Mouse (Mus musculus): ENCODE data around the gene Styxl1. TPM values are rescaled to one million over a fixed set of nuclear protein-coding genes. Genes with fewer than 3 reads are reported as not detected.

Styxl1 gene
- polyA plus RNA-seq (2015; fragmentation: Illumina TruSeq; extraction: RNeasy Lipid Tissue Mini Kit (QIAGEN cat#74804); ENCODE audit: insufficient read depth, low replicate concordance): 0.43 TPM

DNA sequence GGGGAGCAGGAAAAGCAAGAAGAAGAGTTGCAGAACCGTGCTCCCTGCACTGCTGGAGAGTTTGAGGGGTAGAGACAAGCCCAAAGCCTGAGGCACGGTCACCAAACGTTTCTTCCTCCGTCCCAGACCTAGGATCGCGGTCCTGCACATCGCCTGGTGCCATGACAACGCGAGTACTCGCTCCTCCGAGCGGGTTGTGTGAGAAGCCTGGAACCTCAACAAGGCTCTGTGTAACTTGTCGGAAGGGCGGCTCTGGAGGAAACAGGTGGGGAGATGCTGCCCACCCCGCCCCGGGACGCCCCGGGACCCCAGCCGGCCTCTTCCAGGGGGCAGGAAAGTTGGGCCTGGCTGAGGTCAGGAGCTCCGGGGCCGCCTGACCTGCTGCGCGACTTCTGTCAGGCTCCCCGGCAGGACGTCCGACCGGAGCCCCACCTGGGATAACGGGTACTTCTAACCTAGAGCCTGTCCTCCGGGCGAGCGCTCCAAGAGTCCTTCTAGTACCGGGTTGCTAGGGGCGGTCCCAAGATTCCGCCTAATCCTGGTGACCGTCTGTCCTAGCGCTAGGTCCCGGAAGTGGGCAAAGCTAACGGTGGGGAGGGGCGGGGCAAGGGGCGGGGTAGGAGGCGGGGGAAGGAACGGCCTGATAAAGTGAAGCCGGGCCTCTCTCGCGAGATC is at the start of gene Styxl1:
TSS of gene Styxl1 (minus strand) at position 590 of the 675 bp plus-strand sequence.

GRCm38 (mm10) chr5:135806555-135807262 is 28.5 kb upstream of the Styxl1 start, which contains the start of gene Srrm3:
Gene Srrm3 (plus strand): TSS chr5:135806890.

DNA sequence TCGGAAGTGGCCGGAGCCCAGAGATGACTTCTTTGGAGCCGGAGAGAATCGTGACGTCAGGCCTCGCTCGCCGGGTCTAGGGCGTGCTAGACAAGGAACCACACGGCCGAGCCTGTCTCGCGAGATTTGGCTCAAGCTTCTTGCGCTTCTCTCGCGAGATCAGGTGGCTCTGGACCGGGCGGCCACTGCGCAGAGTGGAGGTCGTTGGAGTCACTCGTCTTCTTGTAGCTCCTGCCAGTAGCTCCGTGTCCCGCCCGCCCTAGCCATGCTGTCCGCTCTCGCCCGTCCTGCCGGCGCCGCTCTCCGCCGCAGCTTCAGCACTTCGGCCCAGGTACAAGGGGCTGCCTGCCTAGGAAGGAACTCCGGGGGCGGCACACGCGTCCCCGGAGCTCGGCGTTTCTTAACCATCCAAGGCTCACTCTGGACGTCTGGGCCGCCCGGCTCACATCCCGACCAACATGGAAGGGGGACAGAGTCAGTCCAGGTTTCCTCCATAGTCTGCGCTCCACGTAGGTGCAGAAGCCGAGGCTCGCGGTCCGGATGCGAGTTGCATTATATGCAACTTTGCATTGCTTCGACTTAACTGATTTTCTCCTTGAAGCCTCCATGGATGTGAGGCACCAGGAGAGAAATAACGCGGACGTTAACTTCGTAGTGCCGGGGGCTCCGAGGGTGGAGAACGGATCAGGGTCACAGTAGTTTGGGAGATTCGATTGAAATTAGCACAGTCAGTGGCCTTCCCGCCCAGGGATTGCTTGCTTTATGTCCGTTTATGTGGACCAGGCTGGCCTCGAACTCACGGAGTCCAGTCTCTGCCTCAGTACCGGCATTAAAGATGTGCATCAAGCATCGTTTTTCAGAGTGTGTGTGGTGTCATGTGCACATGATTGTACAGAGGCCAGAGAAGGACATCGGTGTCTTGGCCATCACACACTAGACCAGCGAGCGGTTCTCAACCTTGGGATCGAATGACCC is 573 bp upstream of the Styxl1 start, which contains the start of gene Mdh2:
TSS of gene Mdh2 (plus strand) at position 10 of the 975 bp plus-strand sequence.

GRCm38 (mm10) chr5:135743741-135744609 is 34.2 kb downstream of the Styxl1 start, which contains the start of gene Tmem120a:
Gene Tmem120a (minus strand): TSS chr5:135744448.

Other genes with a start within 250 kb of the Styxl1 start
- gene Hip1, start 233.3 kb downstream of the Styxl1 start, polyA plus RNA-seq (2015; fragmentation: Illumina TruSeq; extraction: RNeasy Lipid Tissue Mini Kit (QIAGEN cat#74804); ENCODE audit: insufficient read depth, low replicate concordance): 20.1 TPM
- gene Ccl26, start 214.8 kb downstream of the Styxl1 start, polyA plus RNA-seq (2015; fragmentation: Illumina TruSeq; extraction: RNeasy Lipid Tissue Mini Kit (QIAGEN cat#74804); ENCODE audit: insufficient read depth, low replicate concordance): not detected
- 6.6 TPM for gene Ccl24, start 205.3 kb downstream of the Styxl1 start, polyA plus RNA-seq (2015; fragmentation: Illumina TruSeq; extraction: RNeasy Lipid Tissue Mini Kit (QIAGEN cat#74804); ENCODE audit: insufficient read depth, low replicate concordance)
- 10.8 TPM for gene Rhbdd2, start 145.8 kb downstream of the Styxl1 start, polyA plus RNA-seq (2015; fragmentation: Illumina TruSeq; extraction: RNeasy Lipid Tissue Mini Kit (QIAGEN cat#74804); ENCODE audit: insufficient read depth, low replicate concordance)
- gene Por, start 108.4 kb downstream of the Styxl1 start, polyA plus RNA-seq (2015; fragmentation: Illumina TruSeq; extraction: RNeasy Lipid Tissue Mini Kit (QIAGEN cat#74804); ENCODE audit: insufficient read depth, low replicate concordance): 21.5 TPM
- gene Tmem120a, start 33.9 kb downstream of the Styxl1 start, polyA plus RNA-seq (2015; fragmentation: Illumina TruSeq; extraction: RNeasy Lipid Tissue Mini Kit (QIAGEN cat#74804); ENCODE audit: insufficient read depth, low replicate concordance): 8.9 TPM
- gene Mdh2, start 95 bp upstream of the Styxl1 start, polyA plus RNA-seq (2015; fragmentation: Illumina TruSeq; extraction: RNeasy Lipid Tissue Mini Kit (QIAGEN cat#74804); ENCODE audit: insufficient read depth, low replicate concordance): 139 TPM
- not detected for gene Srrm3, start 28.5 kb upstream of the Styxl1 start, polyA plus RNA-seq (2015; fragmentation: Illumina TruSeq; extraction: RNeasy Lipid Tissue Mini Kit (QIAGEN cat#74804); ENCODE audit: insufficient read depth, low replicate concordance)
- gene Hspb1, start 109.5 kb upstream of the Styxl1 start, polyA plus RNA-seq (2015; fragmentation: Illumina TruSeq; extraction: RNeasy Lipid Tissue Mini Kit (QIAGEN cat#74804); ENCODE audit: insufficient read depth, low replicate concordance): 4.7 TPM
- gene Ywhag, start 156.2 kb upstream of the Styxl1 start, polyA plus RNA-seq (2015; fragmentation: Illumina TruSeq; extraction: RNeasy Lipid Tissue Mini Kit (QIAGEN cat#74804); ENCODE audit: insufficient read depth, low replicate concordance): 66.9 TPM
- 1.8 TPM for gene Ssc4d, start 196.1 kb upstream of the Styxl1 start, polyA plus RNA-seq (2015; fragmentation: Illumina TruSeq; extraction: RNeasy Lipid Tissue Mini Kit (QIAGEN cat#74804); ENCODE audit: insufficient read depth, low replicate concordance)
- not detected for gene Zp3, start 201.7 kb upstream of the Styxl1 start, polyA plus RNA-seq (2015; fragmentation: Illumina TruSeq; extraction: RNeasy Lipid Tissue Mini Kit (QIAGEN cat#74804); ENCODE audit: insufficient read depth, low replicate concordance)
- 8.0 TPM for gene Dtx2, start 216.4 kb upstream of the Styxl1 start, polyA plus RNA-seq (2015; fragmentation: Illumina TruSeq; extraction: RNeasy Lipid Tissue Mini Kit (QIAGEN cat#74804); ENCODE audit: insufficient read depth, low replicate concordance)

All from spleen, adult 10 weeks (tissue).